Mouse (Mus musculus) intestine, embryonic 16.5 days (tissue): ENCODE data around the gene Btn2a2. TPM values are rescaled to one million over a fixed set of nuclear protein-coding genes. Genes with fewer than 3 reads are reported as not detected.
A peak's percentile ranks its signal among the peaks of the same experiment; 100 is the strongest.

Source experiments
- ATAC-seq: fragments of 200-750 bp; cut with Nextera tagmentation; 2 replicates; pipeline ENCODE4 v1.8.0; 2017; ENCODE audit warnings: moderate TSS enrichment, moderate library complexity
- H3K27ac ChIP-seq: fragments of 300-500 bp; sonication (generic); 2 replicates; pipeline ENCODE4 v1.5.1; 2014; ENCODE audit warnings: mild to moderate bottlenecking, low read length
- H3K27me3 ChIP-seq: fragments of 300-500 bp; sonication (generic); replicated peaks from 2 replicates; pipeline ENCODE4 v1.6.1; 2014; ENCODE audit warnings: low read length, control low read depth, mixed read lengths; ENCODE audit not compliant: control insufficient read depth, insufficient read depth
- H3K36me3 ChIP-seq: fragments of 300-500 bp; sonication (generic); 2 replicates; pipeline ENCODE4 v1.6.1; 2014; ENCODE audit warnings: low read length, control low read depth; ENCODE audit not compliant: control insufficient read depth, insufficient read depth
- H3K4me1 ChIP-seq: fragments of 300-500 bp; sonication (generic); 2 replicates; pipeline ENCODE4 v1.6.1; 2014; ENCODE audit warnings: low read length, control low read depth, mixed read lengths; ENCODE audit not compliant: control insufficient read depth, insufficient read depth
- H3K4me2 ChIP-seq: fragments of 300-500 bp; sonication (generic); 2 replicates; pipeline ENCODE4 v1.6.1; 2014; ENCODE audit warnings: low read depth, low read length, control low read depth
- H3K4me3 ChIP-seq: fragments of 300-500 bp; sonication (generic); 2 replicates; pipeline ENCODE4 v1.5.1; 2014; ENCODE audit warnings: mild to moderate bottlenecking, low read length
- H3K9ac ChIP-seq: fragments of 300-500 bp; sonication (generic); 2 replicates; pipeline ENCODE4 v1.6.1; 2014; ENCODE audit warnings: low read depth, low read length
- H3K9me3 ChIP-seq: fragments of 300-500 bp; sonication (generic); 2 replicates; pipeline ENCODE4 v1.6.1; 2016; ENCODE audit warnings: low read length, control low read depth; ENCODE audit not compliant: control insufficient read depth
- WGBS: fragments of 180-500 bp; shearing (Covaris S2); extraction: QIAGEN DNeasy Blood & Tissue Kit; methylation state at CpG from one replicate; pipeline ENCODE4 v1.1.7; 2014; 5-methylcytosine and 5-hydroxymethylcytosine counted together
- polyA plus RNA-seq: library from polyadenylated mRNA; unstranded; fragments of >200 nt; fragmentation: Nextera tagmentation; extraction: Ambion mirVana; gene quantifications from 2 replicates; pipeline ENCODE4 v1.2.1, GENCODE M21; 2015

Btn2a2 gene
- polyA plus RNA-seq, 1 experiment from 2014 or later, result 0.12 TPM

DNA sequence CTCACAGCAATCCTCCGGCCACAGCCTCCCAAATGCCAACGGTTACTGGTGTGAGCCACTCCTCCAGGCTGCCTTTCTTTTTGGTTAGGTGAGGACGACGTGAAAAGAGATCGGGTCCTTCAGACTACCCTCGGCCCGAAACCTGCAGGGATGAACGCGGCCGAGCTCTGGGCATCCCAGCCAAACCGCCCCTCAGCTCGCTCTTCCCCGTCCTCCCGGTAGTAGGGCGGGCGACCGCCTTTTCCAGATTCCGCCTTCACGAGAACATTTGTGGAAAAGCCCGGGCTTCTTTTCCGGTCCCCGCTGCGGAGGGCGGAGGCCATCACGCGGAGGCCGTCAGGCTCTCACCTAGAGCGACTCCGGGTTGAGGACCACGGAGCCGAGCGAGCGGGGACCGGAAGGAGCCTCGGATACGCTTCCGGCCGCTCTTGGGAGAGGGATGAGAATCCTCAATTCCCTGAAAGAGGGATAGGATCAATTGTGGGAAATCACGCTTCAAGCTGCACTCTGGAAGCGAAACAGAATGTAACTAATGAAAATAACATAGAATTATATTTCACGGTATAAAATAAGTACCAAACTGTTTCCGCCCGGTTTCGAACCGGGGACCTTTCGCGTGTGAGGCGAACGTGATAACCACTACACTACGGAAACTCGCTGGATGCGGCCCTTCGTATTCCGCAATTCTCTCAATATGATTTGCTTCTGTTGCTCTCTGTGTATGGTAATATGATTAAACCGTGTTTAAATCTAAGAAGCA, 42.9 kb downstream of the Btn2a2 start:
- Histone ChIP-seq H3K4me3 (peak overlapping the region; percentile 70), H3K36me3 (no peaks in the 10 kb centered on the region), H3K4me1 (peaks cover 8% of the 10 kb centered on the region), H3K27ac (peak overlapping the region; percentile 97), H3K27me3 (no peaks in the 10 kb centered on the region), H3K4me2 (peak overlapping the region; percentile 72), H3K9ac (peak overlapping the region; percentile 80), H3K9me3 (no peaks in the 10 kb centered on the region)
- peak; percentile 93 for ATAC-seq
- under 1% methylated on average over 55 of the region's 55 CpGs for WGBS

DNA sequence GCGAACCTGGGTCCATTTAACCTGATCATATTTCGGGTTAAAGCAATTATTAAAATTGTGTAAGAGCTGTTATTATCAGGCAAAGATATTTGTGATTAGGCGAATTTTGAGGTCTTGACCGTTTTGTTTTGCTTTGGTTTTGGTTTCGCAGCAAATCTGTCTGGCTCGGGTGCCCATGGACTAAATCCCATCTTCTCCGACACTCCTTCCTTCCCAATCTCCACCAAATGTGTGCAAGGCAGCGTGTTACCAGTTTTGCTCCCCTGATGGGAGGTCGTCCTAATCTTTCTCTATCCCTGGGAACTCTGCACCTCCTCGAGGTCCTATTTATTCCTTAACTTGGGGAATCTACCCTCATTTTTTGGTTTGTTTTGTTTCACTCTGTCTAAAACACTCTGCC, 43.5 kb downstream of the Btn2a2 start:
- ATAC-seq, result no peak
- H3K4me3 ChIP-seq, result peak overlapping the region; percentile 70
- no peaks in the 10 kb centered on the region for H3K36me3 ChIP-seq
- H3K4me1 ChIP-seq, result peaks cover 8% of the 10 kb centered on the region
- peak overlapping the region; percentile 97 for H3K27ac ChIP-seq
- H3K9me3 ChIP-seq, result no peaks in the 10 kb centered on the region
- H3K27me3 ChIP-seq, result no peaks in the 10 kb centered on the region
- H3K9ac ChIP-seq, result peak overlapping the region; percentile 80
- peak overlapping the region; percentile 72 for H3K4me2 ChIP-seq
- 3% methylated on average over 10 of the region's 10 CpGs for WGBS

DNA sequence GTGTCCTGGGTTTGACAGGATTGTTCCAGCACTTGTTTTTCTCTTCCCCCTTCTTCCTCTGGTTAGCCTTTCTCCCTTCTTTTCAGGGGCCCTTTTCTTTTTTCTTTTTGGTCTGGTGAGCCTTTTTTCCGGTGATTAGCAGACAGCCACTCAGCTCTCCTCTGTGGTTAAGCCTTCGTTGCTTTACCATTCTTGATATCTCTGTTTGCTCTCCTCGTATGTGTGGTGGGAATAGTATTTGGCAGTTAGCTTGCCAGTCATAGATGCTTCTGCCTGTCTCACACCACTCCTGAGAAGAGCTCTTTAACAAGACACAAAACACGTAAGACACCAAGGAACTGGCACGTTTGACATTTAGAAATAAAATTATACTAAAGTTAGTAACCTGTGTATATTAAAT, 44.2 kb downstream of the Btn2a2 start:
- no peak for ATAC-seq
- no peak overlapping the region for H3K27ac ChIP-seq

DNA sequence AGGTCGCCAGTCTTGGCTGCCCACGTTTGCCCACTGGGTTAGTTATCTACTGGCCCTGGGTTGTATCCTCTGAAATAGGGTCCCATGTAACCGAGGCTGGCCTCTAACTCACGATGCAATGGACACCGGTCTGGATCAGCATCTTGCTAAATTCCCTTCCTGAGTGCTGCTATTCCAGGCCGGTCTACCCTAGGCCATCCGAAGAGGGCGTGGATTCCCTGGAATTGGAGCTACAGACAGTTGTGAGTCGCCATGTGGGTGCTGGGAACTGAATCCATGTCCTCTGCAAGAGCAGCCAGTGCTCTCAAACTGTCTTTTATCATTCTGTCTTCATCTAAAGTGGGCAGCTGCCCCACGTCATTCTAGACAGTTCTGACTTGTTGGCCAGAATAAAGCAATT, 48.8 kb downstream of the Btn2a2 start:
- Histone ChIP-seq H3K4me1 (peaks cover 10% of the 10 kb centered on the region), H3K27ac (no peak overlapping the region), H3K4me2 (no peak overlapping the region), H3K27me3 (no peaks in the 10 kb centered on the region), H3K9me3 (no peaks in the 10 kb centered on the region), H3K9ac (no peak overlapping the region), H3K36me3 (no peaks in the 10 kb centered on the region), H3K4me3 (no peak overlapping the region)
- 69% methylated on average over 10 of the region's 10 CpGs for WGBS
- ATAC-seq, result no peak

More for the DNA sequence above, 44.2 kb downstream of the Btn2a2 start:
- Histone ChIP-seq H3K27me3 (no peaks in the 10 kb centered on the region), H3K4me1 (peaks cover 8% of the 10 kb centered on the region), H3K4me2 (peak overlapping the region; percentile 72), H3K4me3 (no peak overlapping the region), H3K9me3 (no peaks in the 10 kb centered on the region), H3K9ac (no peak overlapping the region), H3K36me3 (no peaks in the 10 kb centered on the region)
- 53% methylated on average over 5 of the region's 5 CpGs for WGBS

DNA sequence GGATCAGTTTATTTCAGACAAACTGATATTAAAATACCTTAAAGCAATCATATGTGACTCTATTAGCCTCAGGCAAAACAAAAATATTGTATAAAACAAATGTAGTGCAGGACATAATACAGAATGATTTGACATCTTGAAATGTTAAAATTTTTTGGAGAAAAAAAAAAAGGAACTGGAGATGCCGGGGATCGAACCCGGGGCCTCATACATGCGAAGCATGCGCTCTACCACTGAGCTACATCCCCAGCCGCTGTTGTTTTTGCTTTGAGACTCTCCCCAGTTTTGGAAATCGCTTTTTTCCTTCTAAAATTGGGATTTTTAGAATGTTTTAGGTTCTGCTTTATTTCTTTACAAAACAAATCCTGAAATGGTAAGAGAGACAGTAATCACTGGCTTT, 50.1 kb downstream of the Btn2a2 start:
- WGBS, result under 1% methylated on average over 7 of the region's 7 CpGs
- peak overlapping the region; percentile 74 for H3K4me2 ChIP-seq
- no peak overlapping the region for H3K27ac ChIP-seq
- no peaks in the 10 kb centered on the region for H3K9me3 ChIP-seq
- peak overlapping the region; percentile 65 for H3K4me3 ChIP-seq
- no peaks in the 10 kb centered on the region for H3K27me3 ChIP-seq
- H3K36me3 ChIP-seq, result no peaks in the 10 kb centered on the region
- H3K9ac ChIP-seq, result no peak overlapping the region
- peaks cover 6% of the 10 kb centered on the region; the same call in 1 of the 2 replicates for H3K4me1 ChIP-seq
- no peak for ATAC-seq

DNA sequence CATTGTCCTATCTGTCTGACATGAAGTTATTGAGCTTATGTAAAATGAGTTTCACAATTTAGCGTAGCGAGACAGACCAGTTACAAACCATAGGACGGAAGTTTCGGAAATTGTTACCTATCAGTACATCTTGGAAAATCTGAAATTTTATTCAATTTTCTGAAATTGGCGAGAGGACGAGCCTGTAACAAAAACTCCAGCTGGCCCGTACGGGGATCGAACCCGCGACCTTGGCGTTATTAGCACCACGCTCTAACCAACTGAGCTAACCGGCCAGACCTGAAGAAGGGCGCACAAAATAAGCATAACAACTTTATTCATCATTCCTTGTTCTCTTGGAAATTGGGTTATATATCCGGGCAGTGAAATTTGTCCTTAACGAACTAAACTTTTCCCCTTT, 50.7 kb downstream of the Btn2a2 start:
- peak; percentile 86 for ATAC-seq
- Histone ChIP-seq H3K4me3 (peak overlapping the region; percentile 65), H3K9ac (peak overlapping the region; percentile 68; the same call in 1 of the 2 replicates), H3K4me1 (peaks cover 8% of the 10 kb centered on the region; the same call in 1 of the 2 replicates), H3K27ac (peak overlapping the region; percentile 83; the same call in 1 of the 2 replicates), H3K27me3 (no peaks in the 10 kb centered on the region), H3K9me3 (no peaks in the 10 kb centered on the region), H3K4me2 (peak overlapping the region; percentile 74), H3K36me3 (no peaks in the 10 kb centered on the region)
- WGBS, result under 1% methylated on average over 17 of the region's 17 CpGs

DNA sequence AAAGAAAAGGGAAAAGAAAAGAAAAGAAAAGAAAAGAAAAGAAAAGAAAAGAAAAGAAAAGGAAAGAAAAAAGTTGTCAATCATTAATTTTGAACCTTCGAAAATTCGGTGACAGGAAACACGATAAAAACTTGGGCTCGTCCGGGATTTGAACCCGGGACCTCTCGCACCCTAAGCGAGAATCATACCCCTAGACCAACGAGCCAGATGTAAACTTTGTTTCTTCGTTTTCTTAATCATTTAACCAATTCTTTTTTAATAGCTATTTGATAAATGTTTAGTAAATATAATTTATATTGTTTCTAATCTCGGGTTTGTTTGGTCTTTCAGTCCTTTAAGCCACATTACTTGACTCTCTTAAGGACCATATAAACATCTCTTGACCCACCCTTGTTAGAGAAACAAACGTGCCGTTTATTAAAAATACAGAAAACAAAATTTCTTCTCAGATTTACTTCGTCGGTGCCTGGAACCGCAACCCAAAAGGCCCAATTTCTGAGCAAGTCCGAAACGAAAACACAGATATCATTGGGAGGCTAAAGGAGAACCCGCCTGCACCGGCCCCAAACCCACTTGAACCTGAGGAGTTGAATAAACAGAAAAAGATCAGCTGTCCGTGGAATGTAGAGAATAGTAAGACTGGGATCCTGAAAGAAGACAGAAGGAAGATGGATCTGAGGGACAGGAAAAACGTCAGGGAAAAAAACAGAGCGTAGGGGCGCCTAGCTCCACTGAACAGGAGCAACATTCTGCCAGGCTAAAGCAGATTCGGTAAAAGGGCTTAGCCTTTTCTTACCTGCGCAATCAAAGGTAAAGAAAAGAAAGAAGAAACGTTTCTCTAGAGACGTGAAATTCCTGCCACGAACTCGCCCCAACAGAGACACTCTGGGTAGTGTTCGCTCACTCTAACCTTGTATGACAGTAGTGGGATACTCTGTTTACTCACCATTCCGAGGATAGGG, 51.5 kb downstream of the Btn2a2 start:
- Histone ChIP-seq H3K4me1 (peaks cover 8% of the 10 kb centered on the region; the same call in 1 of the 2 replicates), H3K4me3 (peak overlapping the region; percentile 65), H3K9me3 (no peaks in the 10 kb centered on the region), H3K4me2 (peak overlapping the region; percentile 74), H3K9ac (peak overlapping the region; percentile 68), H3K27me3 (no peaks in the 10 kb centered on the region), H3K36me3 (no peaks in the 10 kb centered on the region), H3K27ac (peak overlapping the region; percentile 83)
- under 1% methylated on average over 32 of the region's 32 CpGs for WGBS
- peak; percentile 36 for ATAC-seq

DNA sequence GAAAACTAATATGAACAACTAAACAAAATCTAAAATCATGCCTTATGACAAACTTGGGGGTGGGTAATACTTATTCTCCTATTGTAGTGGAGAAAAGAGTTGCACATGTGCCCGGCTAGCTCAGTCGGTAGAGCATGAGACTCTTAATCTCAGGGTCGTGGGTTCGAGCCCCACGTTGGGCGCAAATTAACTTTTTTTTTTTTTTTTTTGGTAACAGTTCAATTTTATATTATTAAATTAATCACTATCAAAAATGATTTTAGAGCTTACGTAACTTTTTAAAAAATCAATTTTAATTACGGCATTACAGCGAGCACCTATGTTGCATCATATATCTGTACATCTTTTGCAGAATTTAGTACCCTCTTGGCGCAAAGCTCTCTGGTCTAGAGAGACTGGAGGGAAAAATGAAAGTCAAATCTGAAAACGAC, 52.4 kb downstream of the Btn2a2 start:
- Histone ChIP-seq H3K9ac (no peak overlapping the region), H3K4me3 (peak overlapping the region; percentile 58), H3K27me3 (no peaks in the 10 kb centered on the region), H3K4me1 (peaks cover 8% of the 10 kb centered on the region; the same call in 1 of the 2 replicates), H3K9me3 (no peaks in the 10 kb centered on the region), H3K4me2 (peak overlapping the region; percentile 71; the same call in 1 of the 2 replicates), H3K36me3 (no peaks in the 10 kb centered on the region), H3K27ac (no peak overlapping the region)
- under 1% methylated on average over 11 of the region's 11 CpGs for WGBS
- no peak for ATAC-seq

DNA sequence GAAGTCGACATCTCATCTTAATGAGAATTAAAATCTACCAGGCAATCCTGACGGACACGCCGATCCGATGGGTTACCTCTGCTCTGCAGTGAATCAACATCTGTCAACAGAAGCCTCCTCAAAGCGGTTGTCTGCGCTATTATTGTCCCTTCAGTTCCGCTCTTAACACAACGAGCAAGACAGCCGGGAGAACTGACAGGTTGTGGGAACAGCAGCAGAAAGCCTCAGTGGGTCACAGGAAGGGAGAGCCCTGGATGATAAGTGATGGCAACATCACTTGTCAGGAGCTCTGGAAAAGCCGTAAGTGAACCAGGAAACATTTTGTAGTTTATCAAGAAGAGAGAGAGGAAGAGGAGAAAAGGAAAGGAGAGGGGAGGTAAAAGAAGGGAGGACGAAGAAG, 53.0 kb downstream of the Btn2a2 start:
- Histone ChIP-seq H3K27me3 (no peaks in the 10 kb centered on the region), H3K27ac (peak overlapping the region; percentile 57), H3K4me1 (peaks cover 8% of the 10 kb centered on the region; the same call in 1 of the 2 replicates), H3K4me3 (peak overlapping the region; percentile 58), H3K36me3 (no peaks in the 10 kb centered on the region), H3K9me3 (no peaks in the 10 kb centered on the region), H3K4me2 (peak overlapping the region; percentile 71), H3K9ac (peak overlapping the region; percentile 62)
- 2% methylated on average over 12 of the region's 12 CpGs for WGBS
- no peak for ATAC-seq
